Mouse (Mus musculus) hindbrain, embryonic 12.5 days (tissue): Measurements from ENCODE around the gene Pim1. TPM values are rescaled to one million over a fixed set of nuclear protein-coding genes. Genes with fewer than 3 reads are reported as not detected.
A peak's percentile ranks its signal among the peaks of the same experiment; 100 is the strongest.

Source experiments
- ATAC-seq: fragments of 200-750 bp; cut with Nextera tagmentation; 2 replicates; pipeline ENCODE4 v1.8.0; 2017; ENCODE audit warnings: moderate TSS enrichment; ENCODE audit not compliant: low FRiP score
- H3K27ac ChIP-seq: fragments of 300-500 bp; sonication (generic); 2 replicates; pipeline ENCODE4 v1.5.1; 2016; ENCODE audit warnings: mild to moderate bottlenecking
- H3K27me3 ChIP-seq: fragments of 300-500 bp; sonication (generic); 2 replicates; pipeline ENCODE4 v1.6.1; 2016; ENCODE audit warnings: mild to moderate bottlenecking
- H3K36me3 ChIP-seq: fragments of 300-500 bp; sonication (generic); 2 replicates; pipeline ENCODE4 v1.6.1; 2016; ENCODE audit warnings: mild to moderate bottlenecking
- H3K4me1 ChIP-seq: fragments of 300-500 bp; sonication (generic); 2 replicates; pipeline ENCODE4 v1.6.1; 2016
- H3K4me2 ChIP-seq: fragments of 300-500 bp; sonication (generic); replicated peaks from 2 replicates; pipeline ENCODE4 v1.6.1; 2016; ENCODE audit warnings: mild to moderate bottlenecking
- H3K4me3 ChIP-seq: fragments of 300-500 bp; sonication (generic); 2 replicates; pipeline ENCODE4 v1.5.1; 2016; ENCODE audit warnings: mild to moderate bottlenecking
- H3K9ac ChIP-seq: fragments of 300-500 bp; sonication (generic); 2 replicates; pipeline ENCODE4 v1.6.1; 2016; ENCODE audit warnings: mild to moderate bottlenecking, moderate library complexity
- H3K9me3 ChIP-seq: fragments of 300-500 bp; sonication (generic); replicated peaks from 2 replicates; pipeline ENCODE4 v1.6.1; 2016; ENCODE audit warnings: mild to moderate bottlenecking
- WGBS: fragments of 180-500 bp; shearing (Covaris S2); methylation state at CpG from one replicate; pipeline ENCODE4 v1.1.7; 2016; 5-methylcytosine and 5-hydroxymethylcytosine counted together
- polyA plus RNA-seq: library from polyadenylated mRNA; unstranded; fragments of >200 nt; fragmentation: Nextera tagmentation; extraction: Ambion mirVana; gene quantifications from 2 replicates; pipeline ENCODE4 v1.2.1, GENCODE M21; 2016

Gene Pim1
- polyA plus RNA-seq, 1 experiment from 2014 or later = 17.8 TPM

DNA sequence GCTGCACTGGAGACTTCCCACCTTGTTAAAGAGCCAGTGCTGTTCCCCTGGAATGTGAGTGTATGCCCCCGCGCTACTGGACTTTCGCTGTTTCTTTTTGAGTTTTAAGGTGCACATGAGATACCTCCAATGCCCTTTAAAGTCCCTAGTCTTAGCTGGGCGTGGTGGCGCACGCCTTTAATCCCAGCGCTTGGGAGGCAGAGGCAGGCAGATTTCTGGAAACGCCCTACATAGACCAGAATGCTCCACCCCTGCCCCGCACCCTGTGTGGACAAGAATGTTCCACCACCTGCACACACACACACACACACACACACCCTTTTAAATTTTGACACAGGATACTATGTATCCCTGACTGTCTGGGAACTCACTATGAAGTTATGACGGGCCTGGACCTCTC is 17.1 kb upstream of the Pim1 start:
- H3K4me2 ChIP-seq = no peak overlapping the region
- no peak for ATAC-seq
- H3K9ac ChIP-seq = no peak overlapping the region
- H3K9me3 ChIP-seq = no peaks in the 10 kb centered on the region; the same call in 1 of the 2 replicates
- H3K27me3 ChIP-seq = no peaks in the 10 kb centered on the region
- H3K4me3 ChIP-seq = no peak overlapping the region
- no peaks in the 10 kb centered on the region for H3K36me3 ChIP-seq
- H3K27ac ChIP-seq = no peak overlapping the region
- 94% methylated on average over 10 of the region's 10 CpGs for WGBS
- no peaks in the 10 kb centered on the region for H3K4me1 ChIP-seq

- Histone ChIP-seq H3K4me1 (no peaks in the 10 kb centered on the region), H3K27me3 (no peaks in the 10 kb centered on the region), H3K9ac (no peak overlapping the region), H3K4me3 (no peak overlapping the region), H3K36me3 (no peaks in the 10 kb centered on the region), H3K4me2 (no peak overlapping the region), H3K27ac (no peak overlapping the region), H3K9me3 (no peaks in the 10 kb centered on the region; the same call in 1 of the 2 replicates)
- ATAC-seq = no peak
- WGBS = 85% methylated on average over 2 of the region's 2 CpGs
Measured at GRCm38 (mm10) chr17:29474036-29474435, 16.5 kb upstream of the Pim1 start.

DNA sequence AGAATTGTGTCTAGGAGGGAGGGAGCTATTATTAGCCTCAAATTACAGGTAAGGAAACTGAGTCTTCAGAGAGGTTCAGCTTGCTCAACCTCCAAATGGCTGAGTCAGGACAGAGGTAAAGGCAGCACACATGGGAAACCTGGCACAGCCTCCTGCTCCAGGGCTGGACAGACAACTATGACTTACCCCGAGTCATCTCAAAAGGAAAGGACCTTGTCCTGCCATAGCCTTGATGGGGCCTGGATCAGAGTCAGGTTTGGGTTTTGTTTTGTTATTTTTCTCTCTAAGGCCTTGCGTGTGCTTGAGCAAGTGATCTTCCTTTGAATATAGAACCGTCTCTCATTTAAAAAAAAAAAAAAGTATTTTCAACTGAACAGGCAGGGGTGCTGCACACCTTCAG is 15.4 kb upstream of the Pim1 start:
- Histone ChIP-seq H3K4me3 (no peak overlapping the region), H3K4me1 (no peaks in the 10 kb centered on the region), H3K27me3 (no peaks in the 10 kb centered on the region), H3K36me3 (no peaks in the 10 kb centered on the region), H3K27ac (no peak overlapping the region), H3K9me3 (no peaks in the 10 kb centered on the region; the same call in 1 of the 2 replicates), H3K9ac (no peak overlapping the region), H3K4me2 (no peak overlapping the region)
- no peak for ATAC-seq
- 89% methylated on average over 3 of the region's 3 CpGs for WGBS

- Histone ChIP-seq H3K4me2 (no peak overlapping the region), H3K4me3 (no peak overlapping the region), H3K9me3 (no peaks in the 10 kb centered on the region; the same call in 1 of the 2 replicates), H3K27me3 (no peaks in the 10 kb centered on the region), H3K27ac (no peak overlapping the region), H3K4me1 (no peaks in the 10 kb centered on the region), H3K36me3 (no peaks in the 10 kb centered on the region), H3K9ac (no peak overlapping the region)
- ATAC-seq = no peak
- WGBS = 84% methylated on average over 4 of the region's 4 CpGs
Measured at GRCm38 (mm10) chr17:29476461-29476860, 14.1 kb upstream of the Pim1 start.

DNA sequence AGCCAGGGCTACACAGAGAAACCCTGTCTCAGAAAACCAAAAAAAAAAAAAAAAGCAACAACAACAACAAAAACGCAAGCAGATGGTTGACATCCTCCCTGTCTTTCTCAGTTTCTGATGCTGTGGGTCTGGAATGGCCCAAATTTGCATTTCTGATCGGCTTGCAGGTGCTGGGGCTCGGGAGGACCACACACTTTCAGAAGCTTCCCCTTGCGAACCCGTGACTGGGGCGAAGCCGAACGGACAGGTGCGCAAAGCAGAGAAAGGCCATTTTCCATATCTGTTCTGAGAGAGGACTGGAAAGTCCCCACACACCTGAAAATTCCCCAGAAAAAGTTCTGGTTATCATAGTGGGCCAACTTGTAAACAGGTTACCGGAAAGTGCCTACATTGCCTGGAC is 13.2 kb upstream of the Pim1 start:
- no peak for ATAC-seq
- H3K9me3 ChIP-seq = 0 out of 2 replicates have a peak, but pooled peaks cover under 1% of the 10 kb centered on the region
- no peak overlapping the region for H3K9ac ChIP-seq
- H3K4me2 ChIP-seq = no peak overlapping the region
- no peak overlapping the region for H3K4me3 ChIP-seq
- no peaks in the 10 kb centered on the region for H3K27me3 ChIP-seq
- WGBS = 90% methylated on average over 10 of the region's 10 CpGs
- no peaks in the 10 kb centered on the region for H3K4me1 ChIP-seq
- H3K27ac ChIP-seq = no peak overlapping the region
- H3K36me3 ChIP-seq = no peaks in the 10 kb centered on the region

DNA sequence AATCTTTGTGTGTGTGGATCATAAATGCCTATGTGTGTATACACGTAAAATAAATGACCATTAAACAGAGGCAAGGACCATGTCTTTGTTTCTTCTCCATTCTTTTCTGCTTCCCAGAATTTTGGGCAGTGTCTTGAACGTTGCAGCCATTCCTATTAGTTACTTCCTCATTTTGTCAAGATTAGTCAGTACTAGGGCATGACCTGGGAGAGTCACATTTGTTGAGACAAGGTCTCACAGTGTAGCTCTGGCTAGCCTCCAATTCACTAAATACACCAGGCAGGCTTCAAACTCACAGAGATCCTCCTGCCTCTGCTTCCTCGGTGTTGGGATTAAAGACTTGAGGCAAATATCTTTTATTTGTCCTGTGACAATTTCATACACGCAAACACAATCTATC is 12.3 kb upstream of the Pim1 start:
- peaks cover 6% of the 10 kb centered on the region; the same call in 1 of the 2 replicates for H3K9me3 ChIP-seq
- no peak overlapping the region for H3K4me2 ChIP-seq
- 94% methylated on average over 4 of the region's 4 CpGs for WGBS
- no peak overlapping the region for H3K4me3 ChIP-seq
- no peaks in the 10 kb centered on the region for H3K4me1 ChIP-seq
- no peaks in the 10 kb centered on the region for H3K36me3 ChIP-seq
- no peak overlapping the region for H3K9ac ChIP-seq
- ATAC-seq = no peak
- H3K27me3 ChIP-seq = no peaks in the 10 kb centered on the region
- no peak overlapping the region for H3K27ac ChIP-seq

DNA sequence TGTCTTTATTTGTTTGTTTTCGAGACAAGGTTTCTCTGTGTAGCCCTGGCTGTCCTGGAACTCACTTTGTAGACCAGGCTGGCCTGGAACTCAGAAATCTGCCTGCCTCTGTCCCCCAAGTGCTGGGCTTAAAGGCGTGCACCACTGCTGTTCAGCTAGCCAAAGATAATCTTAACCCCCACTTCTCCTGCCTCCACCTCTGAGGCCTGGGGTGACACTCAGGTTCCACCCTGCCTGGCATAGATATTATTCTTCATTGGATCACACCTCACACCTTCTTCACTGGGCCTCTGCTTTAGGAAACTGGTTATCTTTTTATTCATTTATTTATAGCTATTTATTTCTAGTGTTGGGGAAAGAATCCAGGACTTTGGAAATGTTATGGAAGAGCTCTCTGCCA is 10.3 kb upstream of the Pim1 start:
- no peak overlapping the region for H3K27ac ChIP-seq
- H3K27me3 ChIP-seq = no peaks in the 10 kb centered on the region
- 81% methylated on average over 2 of the region's 2 CpGs for WGBS
- no peak overlapping the region for H3K9ac ChIP-seq
- H3K4me1 ChIP-seq = no peaks in the 10 kb centered on the region
- H3K4me3 ChIP-seq = no peak overlapping the region
- H3K9me3 ChIP-seq = peaks cover 6% of the 10 kb centered on the region; the same call in 1 of the 2 replicates
- no peaks in the 10 kb centered on the region for H3K36me3 ChIP-seq
- H3K4me2 ChIP-seq = no peak overlapping the region
- no peak for ATAC-seq

- no peaks in the 10 kb centered on the region for H3K36me3 ChIP-seq
- H3K4me3 ChIP-seq = no peak overlapping the region
- H3K9me3 ChIP-seq = peaks cover 6% of the 10 kb centered on the region; the same call in 1 of the 2 replicates
- H3K27me3 ChIP-seq = no peaks in the 10 kb centered on the region
- H3K9ac ChIP-seq = no peak overlapping the region
- no peaks in the 10 kb centered on the region for H3K4me1 ChIP-seq
- 88% methylated on average over 7 of the region's 7 CpGs for WGBS
- no peak overlapping the region for H3K27ac ChIP-seq
- ATAC-seq = no peak
- H3K4me2 ChIP-seq = no peak overlapping the region
Measured at GRCm38 (mm10) chr17:29482632-29483031, 7.9 kb upstream of the Pim1 start.

GRCm38 (mm10) chr17:29483282-29483681 is 7.3 kb upstream of the Pim1 start:
- H3K9me3 ChIP-seq = peaks cover 6% of the 10 kb centered on the region; the same call in 1 of the 2 replicates
- H3K36me3 ChIP-seq = no peaks in the 10 kb centered on the region
- H3K4me1 ChIP-seq = no peaks in the 10 kb centered on the region
- no peak overlapping the region for H3K4me2 ChIP-seq
- H3K27ac ChIP-seq = no peak overlapping the region
- 97% methylated on average over 2 of the region's 2 CpGs for WGBS
- H3K27me3 ChIP-seq = no peaks in the 10 kb centered on the region
- H3K9ac ChIP-seq = no peak overlapping the region
- H3K4me3 ChIP-seq = no peak overlapping the region
- ATAC-seq = no peak

- Histone ChIP-seq H3K27me3 (no peaks in the 10 kb centered on the region), H3K4me2 (no peak overlapping the region)
Measured at GRCm38 (mm10) chr17:29484431-29484830, 6.1 kb upstream of the Pim1 start.

GRCm38 (mm10) chr17:29485336-29486233 is 5.0 kb upstream of the Pim1 start:
- Histone ChIP-seq H3K27ac (no peak overlapping the region), H3K9ac (no peak overlapping the region), H3K9me3 (peaks cover 6% of the 10 kb centered on the region; the same call in 1 of the 2 replicates), H3K4me1 (peaks cover 11% of the 10 kb centered on the region), H3K36me3 (no peaks in the 10 kb centered on the region), H3K4me3 (no peak overlapping the region), H3K4me2 (no peak overlapping the region), H3K27me3 (no peaks in the 10 kb centered on the region)
- no peak for ATAC-seq
- WGBS = 76% methylated on average over 3 of the region's 3 CpGs

More at GRCm38 (mm10) chr17:29484431-29484830, 6.1 kb upstream of the Pim1 start:
- H3K4me1 ChIP-seq = peaks cover 10% of the 10 kb centered on the region
- ATAC-seq = no peak
- H3K9me3 ChIP-seq = peaks cover 6% of the 10 kb centered on the region; the same call in 1 of the 2 replicates
- 75% methylated on average over 2 of the region's 2 CpGs for WGBS
- H3K4me3 ChIP-seq = no peak overlapping the region
- H3K9ac ChIP-seq = no peak overlapping the region
- H3K36me3 ChIP-seq = no peaks in the 10 kb centered on the region
- H3K27ac ChIP-seq = no peak overlapping the region

GRCm38 (mm10) chr17:29488257-29488977 is 2.1 kb upstream of the Pim1 start:
- 75% methylated on average over 8 of the region's 8 CpGs for WGBS
- H3K4me2 ChIP-seq = peak overlapping the region; percentile 75; the same call in 1 of the 2 replicates

More at GRCm38 (mm10) chr17:29488257-29488977, 2.1 kb upstream of the Pim1 start:
- H3K9me3 ChIP-seq = no peaks in the 10 kb centered on the region
- H3K9ac ChIP-seq = no peak overlapping the region
- H3K27ac ChIP-seq = peak overlapping the region; percentile 48
- ATAC-seq = no peak
- peaks cover 20% of the 10 kb centered on the region for H3K4me1 ChIP-seq
- H3K36me3 ChIP-seq = no peaks in the 10 kb centered on the region
- no peak overlapping the region for H3K4me3 ChIP-seq
- H3K27me3 ChIP-seq = no peaks in the 10 kb centered on the region
